Mouse (Mus musculus): ENCODE results near the gene Pde4b.

GRCm38 (mm10) chr4:102582165-102582749, 494.9 kb downstream of the Pde4b start:
- TF ChIP-seq CTCF (IDR thresholded peaks at IDR 0.05; ENCODE audit: borderline replicate concordance, control insufficient read depth, extremely low read depth, insufficient read depth, low read length, poor library complexity) (no peak), POLR2A (IDR thresholded peaks at IDR 0.05; ENCODE audit: control insufficient read depth, extremely low read depth, insufficient read depth, low read length, poor library complexity) (no peak)

Measured in thymus, adult 2 months (tissue).